Mouse (Mus musculus): ENCODE data around the gene Foxf1.

Foxf1 gene

GRCm38 (mm10) chr8:121115136-121115535 lies 30.9 kb downstream of the Foxf1 start:
- no peak for DNase-seq

GRCm38 (mm10) chr8:121115948-121116347 lies 31.8 kb downstream of the Foxf1 start, which contains the start of gene Foxc2:
Foxc2 (plus strand) TSS chr8:121116171.
- peak; percentile 58 to 65 for DNase-seq

DNA sequence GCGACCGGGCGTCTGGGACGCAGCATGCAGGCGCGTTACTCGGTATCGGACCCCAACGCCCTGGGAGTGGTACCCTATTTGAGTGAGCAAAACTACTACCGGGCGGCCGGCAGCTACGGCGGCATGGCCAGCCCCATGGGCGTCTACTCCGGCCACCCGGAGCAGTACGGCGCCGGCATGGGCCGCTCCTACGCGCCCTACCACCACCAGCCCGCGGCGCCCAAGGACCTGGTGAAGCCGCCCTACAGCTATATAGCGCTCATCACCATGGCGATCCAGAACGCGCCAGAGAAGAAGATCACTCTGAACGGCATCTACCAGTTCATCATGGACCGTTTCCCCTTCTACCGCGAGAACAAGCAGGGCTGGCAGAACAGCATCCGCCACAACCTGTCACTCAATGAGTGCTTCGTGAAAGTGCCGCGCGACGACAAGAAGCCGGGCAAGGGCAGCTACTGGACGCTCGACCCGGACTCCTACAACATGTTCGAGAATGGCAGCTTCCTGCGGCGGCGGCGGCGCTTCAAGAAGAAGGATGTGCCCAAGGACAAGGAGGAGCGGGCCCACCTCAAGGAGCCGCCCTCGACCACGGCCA lies 32.5 kb downstream of the Foxf1 start:
- no peak for DNase-seq

DNA sequence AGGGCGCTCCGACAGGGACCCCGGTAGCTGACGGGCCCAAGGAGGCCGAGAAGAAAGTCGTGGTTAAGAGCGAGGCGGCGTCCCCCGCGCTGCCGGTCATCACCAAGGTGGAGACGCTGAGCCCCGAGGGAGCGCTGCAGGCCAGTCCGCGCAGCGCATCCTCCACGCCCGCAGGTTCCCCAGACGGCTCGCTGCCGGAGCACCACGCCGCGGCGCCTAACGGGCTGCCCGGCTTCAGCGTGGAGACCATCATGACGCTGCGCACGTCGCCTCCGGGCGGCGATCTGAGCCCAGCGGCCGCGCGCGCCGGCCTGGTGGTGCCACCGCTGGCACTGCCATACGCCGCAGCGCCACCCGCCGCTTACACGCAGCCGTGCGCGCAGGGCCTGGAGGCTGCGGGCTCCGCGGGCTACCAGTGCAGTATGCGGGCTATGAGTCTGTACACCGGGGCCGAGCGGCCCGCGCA lies 33.0 kb downstream of the Foxf1 start:
- no peak for DNase-seq

DNA sequence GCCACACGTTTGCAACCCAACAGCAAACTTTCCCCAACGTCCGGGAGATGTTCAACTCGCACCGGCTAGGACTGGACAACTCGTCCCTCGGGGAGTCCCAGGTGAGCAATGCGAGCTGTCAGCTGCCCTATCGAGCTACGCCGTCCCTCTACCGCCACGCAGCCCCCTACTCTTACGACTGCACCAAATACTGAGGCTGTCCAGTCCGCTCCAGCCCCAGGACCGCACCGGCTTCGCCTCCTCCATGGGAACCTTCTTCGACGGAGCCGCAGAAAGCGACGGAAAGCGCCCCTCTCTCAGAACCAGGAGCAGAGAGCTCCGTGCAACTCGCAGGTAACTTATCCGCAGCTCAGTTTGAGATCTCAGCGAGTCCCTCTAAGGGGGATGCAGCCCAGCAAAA lies 33.7 kb downstream of the Foxf1 start:
- no peak for DNase-seq

DNA sequence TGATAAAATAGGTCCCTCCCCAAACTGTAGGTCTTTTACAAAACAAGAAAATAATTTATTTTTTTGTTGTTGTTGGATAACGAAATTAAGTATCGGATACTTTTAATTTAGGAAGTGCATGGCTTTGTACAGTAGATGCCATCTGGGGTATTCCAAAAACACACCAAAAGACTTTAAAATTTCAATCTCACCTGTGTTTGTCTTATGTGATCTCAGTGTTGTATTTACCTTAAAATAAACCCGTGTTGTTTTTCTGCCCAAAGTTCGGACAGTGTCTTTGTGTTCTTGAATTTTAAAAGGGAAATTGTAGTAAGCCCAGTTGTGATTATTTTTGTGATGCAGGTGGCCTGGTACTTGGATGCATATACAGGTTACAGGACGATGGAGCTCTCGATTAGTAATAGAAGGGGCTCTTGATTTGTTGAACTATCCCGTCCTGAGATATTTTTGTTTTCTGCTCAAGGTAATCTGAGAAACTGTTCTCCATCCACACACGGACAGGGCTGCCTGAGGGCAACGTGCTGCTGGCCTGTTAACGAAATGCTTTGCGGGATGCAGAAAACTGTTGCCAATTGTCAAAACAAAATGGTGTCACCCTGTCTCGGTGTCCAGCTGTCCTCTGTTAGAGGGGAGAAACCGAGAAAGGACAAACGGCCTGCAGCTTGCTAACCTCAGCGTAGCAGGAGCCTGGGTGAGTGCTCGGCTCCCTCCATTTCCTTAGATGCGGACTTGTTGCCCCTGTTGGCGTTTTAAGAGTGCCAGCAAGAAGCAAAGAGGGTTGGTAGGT lies 34.6 kb downstream of the Foxf1 start:
- DNase-seq: no peak

DNA sequence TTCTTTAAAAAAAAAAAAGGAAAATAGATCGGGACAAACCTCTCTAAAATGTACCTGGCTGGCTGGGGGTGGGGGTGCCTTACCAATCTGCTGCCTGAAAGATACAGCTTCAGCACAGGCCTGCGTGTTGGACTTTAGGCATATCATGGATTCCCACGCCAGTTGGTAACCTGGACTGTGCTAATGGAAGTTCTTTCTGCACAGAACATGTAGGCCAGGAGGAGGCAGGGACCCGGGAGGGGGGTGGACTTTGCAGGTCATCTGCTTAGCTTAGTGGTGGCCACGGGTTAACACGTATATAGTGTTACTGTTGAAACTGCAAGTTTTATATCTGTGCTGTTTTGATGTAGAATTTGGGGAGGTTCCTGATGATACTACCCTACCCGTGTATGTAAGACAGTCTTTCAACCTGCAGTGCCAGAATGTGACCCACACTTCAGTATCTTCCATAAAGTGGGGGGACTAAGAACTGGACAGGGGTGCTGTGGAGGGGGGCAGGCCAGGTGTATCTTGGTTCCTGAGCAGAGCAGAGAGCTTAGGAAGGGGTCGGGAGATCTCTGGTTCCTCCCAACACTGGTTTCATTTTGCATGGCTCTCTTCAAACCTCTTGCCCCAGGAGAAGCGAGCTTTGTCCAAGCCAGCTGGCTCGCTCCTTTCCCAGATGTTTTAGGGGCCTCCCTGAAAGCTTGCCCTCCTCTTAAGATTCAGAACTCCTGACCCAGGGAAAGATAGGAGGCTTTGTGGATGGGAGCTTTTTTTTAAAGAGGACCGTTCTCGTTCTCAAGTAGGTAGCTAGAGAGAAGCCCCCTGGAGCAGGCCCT lies 35.7 kb downstream of the Foxf1 start:
- DNase-seq: no peak

DNA sequence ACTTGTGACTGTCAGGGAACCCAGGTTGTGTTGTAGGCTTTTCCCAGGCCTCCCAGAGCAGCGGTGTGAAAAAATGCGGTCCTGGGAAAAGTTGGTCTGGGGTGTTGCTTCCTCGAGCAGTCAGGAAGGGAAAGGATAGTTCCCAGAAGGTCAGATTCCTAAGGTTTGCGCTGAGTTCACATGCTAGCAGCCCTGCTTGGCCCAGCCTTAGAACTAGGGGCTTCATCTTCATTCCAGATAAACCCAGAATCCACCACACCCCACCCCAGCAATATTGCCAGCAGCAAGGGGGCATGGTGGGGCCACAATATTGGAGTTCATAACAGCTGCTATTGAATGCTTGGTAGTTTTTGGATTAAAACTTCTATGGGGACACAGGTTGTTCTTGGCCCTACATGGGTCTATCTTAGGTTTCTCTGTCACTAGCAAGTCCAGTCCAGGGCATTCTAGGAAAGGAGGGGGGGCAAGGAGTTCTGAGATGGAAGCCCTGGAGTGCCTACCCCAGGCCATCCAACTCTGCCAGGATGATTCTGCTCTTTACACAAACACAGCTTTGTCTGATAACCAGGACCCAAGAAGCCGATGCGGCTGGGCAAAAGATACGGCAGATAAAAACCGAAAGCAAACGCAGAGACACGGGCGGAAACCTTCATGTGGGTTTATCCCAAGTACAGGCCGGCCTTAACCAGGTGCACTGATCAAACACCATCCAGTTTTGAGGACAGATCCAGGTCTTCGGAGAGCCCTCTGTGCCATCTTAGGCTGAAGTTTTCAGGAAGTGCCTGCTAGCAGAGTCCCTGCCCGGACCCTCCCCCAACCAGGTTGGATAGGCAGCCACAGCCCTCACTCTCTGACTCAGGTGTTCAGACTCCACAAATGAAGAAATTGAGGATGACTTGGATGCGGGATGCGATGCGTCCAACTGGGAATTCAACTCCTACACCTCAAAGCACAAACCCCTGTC lies 36.6 kb downstream of the Foxf1 start:
- no peak for DNase-seq

DNA sequence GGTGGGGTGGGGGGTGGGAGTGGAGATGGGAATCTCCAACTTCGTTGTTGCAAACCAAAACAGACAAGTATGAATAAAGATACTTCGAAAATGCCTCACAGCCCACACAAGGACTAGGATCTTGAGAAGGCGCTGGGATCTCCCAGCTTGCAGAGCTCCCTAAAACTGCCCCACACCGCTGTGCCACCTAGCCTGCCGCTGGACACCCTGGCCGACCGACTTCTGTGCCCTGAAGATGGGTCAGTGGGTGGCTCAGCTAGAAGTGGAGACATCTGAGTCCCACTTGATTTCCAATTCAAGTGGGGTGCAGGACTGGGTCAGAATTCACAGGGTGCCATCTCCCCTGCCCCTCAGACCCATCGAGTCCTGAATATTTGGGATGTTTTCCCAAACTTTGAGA lies 37.5 kb downstream of the Foxf1 start:
- DNase-seq: no peak

GRCm38 (mm10) chr8:121122368-121122767 lies 38.2 kb downstream of the Foxf1 start:
- no peak for DNase-seq

- DNase-seq: no peak
Observed at GRCm38 (mm10) chr8:121123113-121123512, 38.9 kb downstream of the Foxf1 start.

GRCm38 (mm10) chr8:121124547-121125239 lies 40.5 kb downstream of the Foxf1 start:
- DNase-seq: no peak

DNA sequence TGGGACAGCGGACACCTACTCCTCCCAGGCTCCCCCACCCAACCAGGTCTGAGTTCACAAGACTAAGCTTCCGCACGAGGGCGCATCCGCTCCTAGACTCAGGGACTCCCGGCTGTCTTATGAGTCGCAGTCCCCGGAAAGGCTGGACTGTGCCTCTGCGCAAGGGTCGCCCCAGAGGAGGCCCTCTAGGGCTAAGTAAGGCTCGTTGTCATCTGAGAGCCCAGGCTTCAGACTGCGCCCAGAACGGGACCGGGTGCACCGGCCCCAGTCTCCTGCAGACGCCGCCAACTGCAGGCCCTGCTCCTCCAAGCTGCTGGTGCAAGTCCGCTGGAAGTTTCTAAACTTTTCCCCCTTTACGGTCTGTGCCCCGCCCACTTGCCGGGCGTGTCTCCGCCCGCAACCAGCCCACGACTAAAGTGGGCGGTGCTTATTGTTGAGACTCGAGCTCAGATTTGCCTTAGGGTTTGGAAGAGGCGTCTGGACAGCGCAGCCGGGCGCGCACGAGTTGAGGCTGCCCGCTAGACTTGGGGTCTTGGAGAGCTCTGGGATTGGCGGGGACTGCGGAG lies 41.2 kb downstream of the Foxf1 start:
- DNase-seq: no peak

DNA sequence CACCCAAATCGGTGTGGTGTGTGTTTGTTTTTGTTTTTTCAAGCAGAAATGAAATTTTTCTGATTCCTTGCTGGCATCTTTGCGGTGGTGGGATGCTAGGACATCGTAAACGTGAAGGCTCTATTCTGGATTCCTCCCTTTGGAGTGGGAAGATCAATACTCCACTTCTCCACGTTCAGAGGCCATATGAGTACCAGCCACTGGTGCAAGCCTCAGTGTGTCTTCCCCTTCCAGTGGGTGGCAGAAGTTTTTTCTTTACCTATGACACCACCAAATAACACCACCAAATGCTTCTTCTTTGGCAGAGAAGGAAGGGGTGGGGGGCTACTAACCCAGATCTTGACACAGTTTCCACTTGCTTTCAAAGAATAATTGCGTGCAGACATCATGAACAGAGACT lies 42.0 kb downstream of the Foxf1 start:
- no peak for DNase-seq

- DNase-seq: no peak
Observed at GRCm38 (mm10) chr8:121126694-121127093, 42.5 kb downstream of the Foxf1 start.

- no peak for DNase-seq
Observed at GRCm38 (mm10) chr8:121127291-121127701, 43.1 kb downstream of the Foxf1 start.

DNA sequence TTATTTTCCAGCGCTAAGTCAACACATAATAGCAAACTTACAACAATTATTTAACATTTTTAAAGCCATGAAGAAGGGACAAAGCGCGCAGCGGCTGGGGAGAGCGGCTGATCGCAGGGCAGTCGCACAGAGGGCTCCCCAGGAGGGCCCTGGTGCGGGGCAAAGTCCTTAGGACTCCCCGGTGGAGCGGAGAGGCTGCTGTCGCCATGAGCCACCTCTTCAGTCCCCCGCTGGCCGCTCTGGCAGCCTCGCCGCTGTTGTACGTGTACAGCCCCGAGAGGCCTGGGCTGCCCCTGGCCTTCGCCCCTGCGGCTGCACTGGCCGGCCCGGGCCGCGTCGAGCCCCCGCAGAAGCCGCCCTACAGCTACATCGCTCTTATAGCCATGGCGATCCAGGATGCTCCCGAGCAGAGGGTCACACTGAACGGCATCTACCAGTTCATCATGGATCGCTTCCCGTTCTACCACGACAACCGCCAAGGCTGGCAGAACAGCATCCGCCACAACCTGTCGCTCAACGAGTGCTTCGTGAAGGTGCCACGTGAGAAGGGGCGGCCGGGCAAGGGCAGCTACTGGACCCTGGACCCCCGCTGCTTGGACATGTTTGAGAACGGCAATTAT lies 43.7 kb downstream of the Foxf1 start, which contains the start of gene Foxl1:
TSS of gene Foxl1 (plus strand) at position 185 of the 620 bp plus-strand sequence.
- no peak for DNase-seq

- no peak for DNase-seq
Observed at GRCm38 (mm10) chr8:121128531-121129264, 44.5 kb downstream of the Foxf1 start.

- DNase-seq: no peak
Observed at GRCm38 (mm10) chr8:121129265-121129940, 45.2 kb downstream of the Foxf1 start.

Measured in spleen, adult 18-20 months (tissue).